Mouse (Mus musculus) CH12.LX (cell line): ENCODE data around the gene Zfp664. TPM values are rescaled to one million over a fixed set of nuclear protein-coding genes. Genes with fewer than 3 reads are reported as not detected.

Source experiments
- DNase-seq: peaks from one replicate; pipeline ENCODE4 v3.0.0-alpha.2; 2013; ENCODE audit errors: extremely low read depth
- H3K27ac ChIP-seq: 2 replicates; pipeline ENCODE4 v1.5.1; 2012; ENCODE audit warnings: low read depth, mild to moderate bottlenecking, control low read depth, moderate library complexity; ENCODE audit not compliant: insufficient read depth
- H3K27me3 ChIP-seq: replicated peaks from 2 replicates; pipeline ENCODE3; 2012; ENCODE audit warnings: inconsistent platforms
- H3K36me3 ChIP-seq, 2 experiments: replicated peaks in 1 of 2; 2 replicates each; pipeline versions ENCODE3 to v1.6.1; 2012; ENCODE audit warnings: inconsistent platforms in 1 of 2, low read length in 1 of 2, mild to moderate bottlenecking in 1 of 2, mixed read lengths in 1 of 2, moderate library complexity in 1 of 2; ENCODE audit not compliant: control insufficient read depth in 1 of 2, insufficient read depth in 1 of 2
- H3K4me1 ChIP-seq, 2 experiments: 2 replicates each; pipeline ENCODE4 v1.6.1; 2012; ENCODE audit warnings: inconsistent platforms in 1 of 2, moderate library complexity in 1 of 2; ENCODE audit not compliant: insufficient read depth in 2 of 2, control insufficient read depth in 1 of 2
- H3K4me2 ChIP-seq: 2 replicates; pipeline ENCODE4 v1.6.1; 2012; ENCODE audit warnings: low read depth, mild to moderate bottlenecking, control low read depth; ENCODE audit not compliant: poor library complexity, insufficient read depth, severe bottlenecking
- H3K4me3 ChIP-seq, 3 experiments: fragments of 150-350 bp in 1 of 3; sonication (generic) in 1 of 3; replicated peaks in 1 of 3; 2 replicates each; pipeline versions ENCODE3 to v1.5.1; 2011 to 2012; ENCODE audit warnings: low read depth in 2 of 3, low read length in 2 of 3, mild to moderate bottlenecking in 2 of 3, moderate library complexity in 2 of 3, control low read depth in 1 of 3, improper control_type of control experiment in 1 of 3, inconsistent platforms in 1 of 3, mixed read lengths in 1 of 3; ENCODE audit not compliant: poor library complexity in 1 of 3
- H3K79me2 ChIP-seq: replicated peaks from 2 replicates; pipeline ENCODE4 v1.6.1; 2012; ENCODE audit warnings: mild to moderate bottlenecking, moderate library complexity; ENCODE audit not compliant: control insufficient read depth, poor library complexity, insufficient read depth, severe bottlenecking; ENCODE audit errors: extremely low read depth
- H3K9ac ChIP-seq: 2 replicates; pipeline ENCODE4 v1.6.1; 2012; ENCODE audit warnings: low read depth, mild to moderate bottlenecking, control low read depth, moderate library complexity; ENCODE audit not compliant: insufficient read depth
- H3K9me3 ChIP-seq: replicated peaks from 2 replicates; pipeline ENCODE3; 2012; ENCODE audit warnings: low read length, inconsistent platforms, mixed read lengths
- CHD1 ChIP-seq: IDR thresholded peaks from 2 replicates; pipeline ENCODE4 v1.6.1; 2012; ENCODE audit warnings: low read depth, low read length, improper control_type of control experiment, inconsistent platforms
- CHD2 ChIP-seq: IDR thresholded peaks from 2 replicates; pipeline ENCODE4 v1.6.1; 2011; ENCODE audit warnings: low read length, improper control_type of control experiment
- CTCF ChIP-seq, 2 experiments: IDR thresholded peaks in 1 of 2; conservative IDR thresholded peaks in 1 of 2; 2 replicates each; pipeline ENCODE4 v1.5.1; 2011 to 2012; ENCODE audit warnings: low read depth in 2 of 2, low read length in 2 of 2, improper control_type of control experiment in 1 of 2, inconsistent platforms in 1 of 2, mild to moderate bottlenecking in 1 of 2, moderate library complexity in 1 of 2
- E2F4 ChIP-seq: IDR thresholded peaks from 2 replicates; pipeline ENCODE4 v1.6.1; 2011; ENCODE audit warnings: low read depth, low read length, improper control_type of control experiment; ENCODE audit not compliant: insufficient replicate concordance
- GABPA ChIP-seq: IDR thresholded peaks from 2 replicates; pipeline ENCODE4 v1.6.1; 2012; ENCODE audit warnings: low read depth, low read length, improper control_type of control experiment, inconsistent platforms; ENCODE audit not compliant: insufficient replicate concordance
- HCFC1 ChIP-seq: IDR thresholded peaks from 2 replicates; pipeline ENCODE4 v1.6.1; 2012; ENCODE audit warnings: low read depth, mild to moderate bottlenecking, inconsistent platforms, low read length, improper control_type of control experiment
- KAT2A ChIP-seq: IDR thresholded peaks from 2 replicates; pipeline ENCODE4 v1.6.1; 2012; ENCODE audit warnings: low read length, improper control_type of control experiment, inconsistent platforms; ENCODE audit not compliant: insufficient replicate concordance
- MAX ChIP-seq: IDR thresholded peaks from 2 replicates; pipeline ENCODE4 v1.6.1; 2011; ENCODE audit warnings: low read length, improper control_type of control experiment
- MXI1 ChIP-seq: IDR thresholded peaks from 2 replicates; pipeline ENCODE4 v1.6.1; 2011; ENCODE audit warnings: mild to moderate bottlenecking, low read depth, low read length, improper control_type of control experiment
- MYC ChIP-seq: IDR thresholded peaks from 2 replicates; pipeline ENCODE4 v1.6.1; 2011; ENCODE audit warnings: low read depth, mild to moderate bottlenecking, improper control_type of control experiment, low read length
- PAX5 ChIP-seq: IDR thresholded peaks from 2 replicates; pipeline ENCODE4 v1.6.1; 2012; ENCODE audit warnings: low read length, inconsistent platforms, mixed read lengths
- POLR2A ChIP-seq: IDR thresholded peaks from 2 replicates; pipeline ENCODE4 v1.6.1; 2011; ENCODE audit warnings: low read depth, mild to moderate bottlenecking, improper control_type of control experiment, low read length
- RCOR1 ChIP-seq: conservative IDR thresholded peaks from 2 replicates; pipeline ENCODE4 v1.6.1; 2012; ENCODE audit warnings: low read depth, mild to moderate bottlenecking, inconsistent platforms, low read length, improper control_type of control experiment
- TCF12 ChIP-seq: IDR thresholded peaks from 2 replicates; pipeline ENCODE4 v1.6.1; 2014; ENCODE audit warnings: low read depth, mild to moderate bottlenecking, inconsistent platforms, low read length, improper control_type of control experiment
- UBTF ChIP-seq: IDR thresholded peaks from 2 replicates; pipeline ENCODE4 v1.6.1; 2012; ENCODE audit warnings: low read depth, mild to moderate bottlenecking, inconsistent platforms, low read length, improper control_type of control experiment, moderate library complexity
- USF1 ChIP-seq: IDR thresholded peaks from 2 replicates; pipeline ENCODE4 v1.6.1; 2014; ENCODE audit warnings: low read depth, mild to moderate bottlenecking, inconsistent platforms, low read length, improper control_type of control experiment
- USF2 ChIP-seq: conservative IDR thresholded peaks from 2 replicates; pipeline ENCODE4 v1.6.1; 2011; ENCODE audit warnings: low read depth, low read length, improper control_type of control experiment
- ZC3H11A ChIP-seq: IDR thresholded peaks from 2 replicates; pipeline ENCODE4 v1.6.1; 2012; ENCODE audit warnings: low read depth, mild to moderate bottlenecking, inconsistent platforms, low read length, improper control_type of control experiment
- ZKSCAN1 ChIP-seq: IDR thresholded peaks from 2 replicates; pipeline ENCODE4 v1.6.1; 2012; ENCODE audit warnings: low read depth, inconsistent platforms, low read length, improper control_type of control experiment, borderline replicate concordance
- dilution Hi-C: fragments of 300-500 bp; cut with MboI; formaldehyde crosslinking; loops from 2 replicates; pipeline ENCODE4 v1.14.3; 2020; ENCODE audit warnings: low sequenced_read_pairs; ENCODE audit not compliant: extremely low pct_unique_long_range_greater_than_20kb, extremely low pct_ligation_motif_present
- in situ Hi-C: fragments of 300-500 bp; cut with MboI; formaldehyde crosslinking; loops from 3 replicates; pipeline ENCODE4 v1.14.3; 2019; ENCODE audit warnings: low sequenced_read_pairs, low pct_ligation_motif_present, low pct_unique_long_range_greater_than_20kb, mixed read lengths
- polyA plus RNA-seq: library from polyadenylated mRNA; unstranded; fragments of >175 nt; gene quantifications from 2 replicates; pipeline ENCODE4 v1.2.1, GENCODE M21; 2012; ENCODE audit warnings: low read depth; ENCODE audit not compliant: insufficient read length
- total RNA-seq, 2 experiments: library from RNA; depleted of rRNA; stranded (reverse); fragments of 300-350 nt in 1 of 2; fragments of >200 nt in 1 of 2; gene quantifications; 2 replicates each; pipeline ENCODE4 v1.2.3; 2012 to 2014

The Zfp664 gene
- total and polyA plus RNA-seq, 3 experiments = 7.4 to 14.3 (median 12.3) TPM

GRCm38 (mm10) chr5:124950623-124951278, 88.3 kb downstream of the Zfp664 start:
- Histone ChIP-seq H3K27me3 (no peaks in the 10 kb centered on the region), H3K27ac (no peak overlapping the region), H3K9me3 (peaks cover 9% of the 10 kb centered on the region), H3K79me2 (no peaks in the 10 kb centered on the region), H3K4me3 (no peak overlapping the region)
- dilution Hi-C loops = no loop called here
- TF ChIP-seq E2F4 = no peak
- no peak for TF ChIP-seq KAT2A
- TF ChIP-seq POLR2A = no peak
- no peak for TF ChIP-seq ZKSCAN1
- no peak for TF ChIP-seq USF2
- no peak for TF ChIP-seq GABPA
- TF ChIP-seq MYC = no peak
- no peak for TF ChIP-seq RCOR1
- no peak for TF ChIP-seq TCF12
- no peak for TF ChIP-seq CHD1
- TF ChIP-seq USF1 = no peak
- TF ChIP-seq, all 38 proteins: peak for 0
- H3K9ac ChIP-seq = no peak overlapping the region
- H3K36me3 ChIP-seq = no peaks in the 10 kb centered on the region
- 0 out of 4 replicates have a peak, but pooled peaks cover 0 to 5% of the 10 kb centered on the region in 2 experiments for H3K4me1 ChIP-seq
- DNase-seq = no peak
- H3K4me2 ChIP-seq = no peak overlapping the region
- in situ Hi-C loops = no loop called here

DNA sequence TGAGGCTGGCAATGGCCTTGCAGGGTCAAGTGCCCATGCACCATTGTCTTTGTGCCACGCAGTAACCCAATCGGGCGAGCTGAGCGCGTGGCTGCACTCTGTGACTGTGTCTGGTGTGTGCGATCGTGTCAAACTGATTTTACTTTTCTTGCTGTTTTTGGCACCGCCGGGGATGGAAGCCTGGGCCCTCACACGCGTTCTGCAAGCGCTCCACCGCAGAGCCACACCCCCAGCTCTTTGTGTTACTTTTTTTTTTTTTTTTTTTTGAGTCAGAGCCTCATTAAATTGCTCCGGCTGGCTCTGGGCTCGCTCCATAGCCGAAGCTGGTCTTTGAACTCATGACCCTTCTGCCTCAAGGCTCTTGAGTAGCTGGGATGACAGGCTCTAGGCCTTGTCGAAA, 88.8 kb downstream of the Zfp664 start:
- in situ Hi-C loops (no loop called here), dilution Hi-C loops (no loop called here)
- TF ChIP-seq CTCF (conservative IDR thresholded peaks at IDR 0.05 in 1 of 2, IDR thresholded peaks at IDR 0.05 in 1 of 2; ENCODE audit: low read depth in 2 of 2, low read length in 2 of 2) = no peak
- no peak for TF ChIP-seq UBTF
- no peak for TF ChIP-seq MXI1
- TF ChIP-seq ZKSCAN1 = no peak
- TF ChIP-seq ZC3H11A = no peak
- no peak for TF ChIP-seq HCFC1
- TF ChIP-seq TCF12 = no peak
- TF ChIP-seq PAX5 = no peak
- TF ChIP-seq MAX = no peak
- no peak for TF ChIP-seq CHD2
- TF ChIP-seq, all 38 proteins: peak for 0
- 0 out of 4 replicates have a peak, but pooled peaks cover 0 to 5% of the 10 kb centered on the region in 2 experiments for H3K4me1 ChIP-seq
- no peak overlapping the region for H3K9ac ChIP-seq
- peaks cover 9% of the 10 kb centered on the region for H3K9me3 ChIP-seq
- DNase-seq = no peak
- no peaks in the 10 kb centered on the region for H3K36me3 ChIP-seq
- no peaks in the 10 kb centered on the region for H3K27me3 ChIP-seq
- H3K79me2 ChIP-seq = no peaks in the 10 kb centered on the region
- H3K4me2 ChIP-seq = no peak overlapping the region
- no peak overlapping the region for H3K27ac ChIP-seq
- H3K4me3 ChIP-seq = no peak overlapping the region

Other genes starting within 250 kb of the Zfp664 start
- gene Atp6v0a2, start 234.1 kb upstream of the Zfp664 start, total RNA-seq (2012; rRNA removed) = 10.9 and 11.8 TPM in 2 replicates
- 7.4 and 7.7 TPM in 2 replicates for gene Atp6v0a2, start 234.1 kb upstream of the Zfp664 start, total RNA-seq (2014; rRNA removed)
- gene Atp6v0a2, start 234.1 kb upstream of the Zfp664 start, polyA plus RNA-seq = 13.2 and 16.5 TPM in 2 replicates
- gene Dnah10, start 137.6 kb upstream of the Zfp664 start, total RNA-seq (2012; rRNA removed) = 0.04 and 0.08 TPM in 2 replicates
- gene Dnah10, start 137.6 kb upstream of the Zfp664 start, total RNA-seq (2014; rRNA removed) = 0.03 and 0.28 TPM in 2 replicates
- 0.26 and 0.30 TPM in 2 replicates for gene Dnah10, start 137.6 kb upstream of the Zfp664 start, polyA plus RNA-seq
- 0.34 and 0.76 TPM in 2 replicates for gene Ccdc92, start 267 bp upstream of the Zfp664 start, total RNA-seq (2012; rRNA removed)
- gene Ccdc92, start 267 bp upstream of the Zfp664 start, total RNA-seq (2014; rRNA removed) = 0.28 and 0.75 TPM in 2 replicates
- gene Ccdc92, start 267 bp upstream of the Zfp664 start, polyA plus RNA-seq = 1.4 and 1.5 TPM in 2 replicates
- gene Rflna, start 140.5 kb downstream of the Zfp664 start, total RNA-seq (2012; rRNA removed) = 0.08 and 0.17 TPM in 2 replicates
- not detected in 2 replicates for gene Rflna, start 140.5 kb downstream of the Zfp664 start, total RNA-seq (2014; rRNA removed)
- 0.46 TPM in 1 of 2 replicates, not detected in the other for gene Rflna, start 140.5 kb downstream of the Zfp664 start, polyA plus RNA-seq